Mouse (Mus musculus): ENCODE measurements around the gene Krtap4-16. TPM values are rescaled to one million over a fixed set of nuclear protein-coding genes. Genes with fewer than 3 reads are reported as not detected.
"Not testable (repeated sequence)": the region's sequence is repeated elsewhere in the genome, so short reads cannot be mapped to it uniquely, and the experiment has no call there.

The Krtap4-16 gene
- polyA plus RNA-seq (2012; rRNA removed): 0.07 and 0.08 TPM in 2 replicates

- DNase-seq (ENCODE audit: low spot score): no peak
These were observed at the start of gene Krtap4-16 for GRCm38 (mm10) chr11:99851508-99851907. Krtap4-16 (minus strand) TSS chr11:99851608.

- DNase-seq (ENCODE audit: low spot score): not testable (repeated sequence)
These were observed 27.5 kb upstream of the Krtap4-16 start, which contains the start of gene Gm11567 for GRCm38 (mm10) chr11:99878887-99879286. Gm11567 (plus strand) TSS chr11:99879187.

GRCm38 (mm10) chr11:99873089-99873488 is 21.7 kb upstream of the Krtap4-16 start, which contains the start of gene Krtap9-1:
Krtap9-1 (plus strand) TSS chr11:99873389.
- not testable (repeated sequence) for DNase-seq (ENCODE audit: low spot score)

- DNase-seq (ENCODE audit: low spot score): not testable (repeated sequence)
These were observed 12.8 kb upstream of the Krtap4-16 start, which contains the start of gene Gm11559 for GRCm38 (mm10) chr11:99864176-99864575. Gm11559 (plus strand) TSS chr11:99864476.

- DNase-seq (ENCODE audit: low spot score): no peak
These were observed 7.4 kb upstream of the Krtap4-16 start for GRCm38 (mm10) chr11:99858761-99859160.

DNA sequence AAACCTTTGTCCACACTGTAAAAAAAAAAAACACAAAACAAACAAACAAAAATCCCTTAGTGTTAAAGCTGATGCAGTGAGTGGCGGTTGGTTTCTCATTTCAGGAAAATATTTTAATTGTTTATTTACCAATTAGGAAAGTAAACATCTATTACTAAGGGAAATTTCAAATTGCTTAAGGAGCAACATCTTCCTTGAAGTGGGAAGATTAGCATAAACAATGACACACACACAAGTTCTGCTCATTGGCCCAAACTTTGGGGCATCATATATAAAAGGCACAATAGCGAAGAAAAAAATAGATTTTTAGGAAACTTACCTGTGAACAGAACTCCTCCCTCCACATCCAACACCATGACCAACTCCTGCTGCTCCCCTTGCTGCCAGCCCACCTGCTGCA is 6.2 kb upstream of the Krtap4-16 start, which contains the start of gene Gm11568:
TSS of gene Gm11568 (plus strand) at position 301 of the 400 bp plus-strand sequence.
- DNase-seq (ENCODE audit: low spot score): no peak

- no peak for DNase-seq (ENCODE audit: low spot score)
These were observed 2.7 kb upstream of the Krtap4-16 start for GRCm38 (mm10) chr11:99854121-99854520.

DNA sequence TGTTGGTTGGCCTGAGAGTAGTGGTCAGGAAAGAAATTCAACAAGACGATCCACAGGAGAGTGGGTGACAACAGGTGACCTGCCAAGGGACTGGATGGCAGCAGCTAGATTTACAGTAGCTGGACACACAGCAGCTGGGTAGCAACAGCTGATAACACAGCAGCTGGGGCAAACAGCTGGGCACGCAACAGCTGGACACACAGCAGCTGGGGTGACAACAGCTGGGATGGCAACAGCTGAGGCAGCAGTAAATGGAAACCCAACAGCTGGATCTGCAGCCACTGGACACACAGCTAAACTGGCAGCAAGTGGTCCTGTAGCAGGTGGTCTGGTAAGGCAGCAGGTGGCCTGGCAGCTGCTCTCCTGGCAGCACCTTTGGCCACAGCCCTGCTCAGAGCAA is 4.7 kb downstream of the Krtap4-16 start:
- no peak for DNase-seq (ENCODE audit: low spot score)

GRCm38 (mm10) chr11:99842185-99842584 is 9.2 kb downstream of the Krtap4-16 start:
- no peak for DNase-seq (ENCODE audit: low spot score)

DNA sequence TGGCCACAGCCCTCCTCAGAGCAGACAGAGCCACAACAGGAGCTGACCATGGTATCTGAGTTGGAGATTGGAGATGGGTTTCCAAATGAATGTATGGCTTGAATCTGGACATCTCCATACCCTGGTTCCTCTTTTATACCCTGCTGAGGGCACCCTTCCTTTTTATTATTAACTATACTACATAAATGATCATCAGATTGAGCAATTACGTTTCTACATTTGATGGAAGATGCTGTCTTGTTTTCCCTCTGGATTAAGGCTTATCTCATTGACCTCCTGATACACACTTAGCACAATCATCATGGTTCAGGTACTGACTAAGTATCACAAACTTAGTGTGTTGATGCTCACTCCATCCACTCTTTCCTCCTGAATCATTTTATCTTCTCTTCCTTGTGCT is 13.4 kb downstream of the Krtap4-16 start, which contains the start of gene 2300003K06Rik:
TSS of gene 2300003K06Rik (minus strand) at position 101 of the 400 bp plus-strand sequence.
- DNase-seq (ENCODE audit: low spot score): no peak

DNA sequence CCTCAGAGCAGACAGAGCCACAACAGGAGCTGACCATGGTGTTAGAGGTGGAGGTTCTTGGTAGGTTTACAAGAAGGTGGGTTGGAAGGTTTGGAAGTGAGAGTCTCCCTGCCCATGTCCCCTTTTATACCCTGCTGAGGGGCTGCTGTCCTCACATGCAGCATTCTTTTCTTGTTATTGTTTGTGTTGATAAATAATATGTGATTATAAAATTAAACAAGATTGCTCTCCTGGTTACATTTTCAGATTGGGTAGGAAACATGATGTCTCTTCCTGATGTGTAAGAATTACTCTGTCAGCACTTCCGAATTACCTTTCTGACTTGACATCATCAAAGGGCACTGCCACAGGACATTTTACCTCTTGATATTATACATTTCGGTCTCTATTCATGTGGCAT is 35.8 kb downstream of the Krtap4-16 start, which contains the start of gene Gm11564:
TSS of gene Gm11564 (minus strand) at position 101 of the 400 bp plus-strand sequence.
- not testable (repeated sequence) for DNase-seq (ENCODE audit: low spot score)

GRCm38 (mm10) chr11:99809792-99810191 is 41.6 kb downstream of the Krtap4-16 start, which contains the start of gene Krtap4-13:
Krtap4-13 (minus strand) TSS chr11:99809892.
- DNase-seq (ENCODE audit: low spot score): not testable (repeated sequence)

GRCm38 (mm10) chr11:99804346-99804745 is 47.1 kb downstream of the Krtap4-16 start, which contains the start of gene Gm11554:
Gm11554 (minus strand) TSS chr11:99804446.
- DNase-seq (ENCODE audit: low spot score): not testable (repeated sequence)

Other genes with a start within 250 kb of the Krtap4-16 start
- gene Gm11938, start 248.3 kb downstream of the Krtap4-16 start, polyA plus RNA-seq (2012; rRNA removed): not detected in 2 replicates
- gene Gm11937, start 241.4 kb downstream of the Krtap4-16 start, polyA plus RNA-seq (2012; rRNA removed): not detected in 2 replicates
- gene Krtap2-4, start 236.8 kb downstream of the Krtap4-16 start, polyA plus RNA-seq (2012; rRNA removed): not detected in 2 replicates
- gene Gm11562, start 231.2 kb downstream of the Krtap4-16 start, polyA plus RNA-seq (2012; rRNA removed): 0.18 TPM in 1 of 2 replicates, not detected in the other
- gene Krtap4-1, start 223.4 kb downstream of the Krtap4-16 start, polyA plus RNA-seq (2012; rRNA removed): not detected in 2 replicates
- gene Krtap4-2, start 216.5 kb downstream of the Krtap4-16 start, polyA plus RNA-seq (2012; rRNA removed): not detected in 2 replicates
- not detected in 2 replicates for gene Krtap4-7, start 207.5 kb downstream of the Krtap4-16 start, polyA plus RNA-seq (2012; rRNA removed)
- not detected in 2 replicates for gene Gm11555, start 201.4 kb downstream of the Krtap4-16 start, polyA plus RNA-seq (2012; rRNA removed)
- not detected in 2 replicates for gene Gm11563, start 192.6 kb downstream of the Krtap4-16 start, polyA plus RNA-seq (2012; rRNA removed)
- gene Krtap4-6, start 185.6 kb downstream of the Krtap4-16 start, polyA plus RNA-seq (2012; rRNA removed): not detected in 2 replicates
- not detected in 2 replicates for gene Gm14190, start 160.9 kb downstream of the Krtap4-16 start, polyA plus RNA-seq (2012; rRNA removed)
- not detected in 2 replicates for gene Gm14180, start 117.3 kb downstream of the Krtap4-16 start, polyA plus RNA-seq (2012; rRNA removed)
- not detected in 2 replicates for gene Gm11595, start 78.7 kb downstream of the Krtap4-16 start, polyA plus RNA-seq (2012; rRNA removed)
- not detected in 2 replicates for gene Krtap4-8, start 70.9 kb downstream of the Krtap4-16 start, polyA plus RNA-seq (2012; rRNA removed)
- gene Krtap4-9, start 66.4 kb downstream of the Krtap4-16 start, polyA plus RNA-seq (2012; rRNA removed): not detected in 2 replicates
- 0.06 TPM in 1 of 2 replicates, not detected in the other for gene Gm11596, start 58.1 kb downstream of the Krtap4-16 start, polyA plus RNA-seq (2012; rRNA removed)
- gene Gm11569, start 52.7 kb downstream of the Krtap4-16 start, polyA plus RNA-seq (2012; rRNA removed): 0.08 TPM in 1 of 2 replicates, not detected in the other
- not detected in 2 replicates for gene Gm11554, start 47.2 kb downstream of the Krtap4-16 start, polyA plus RNA-seq (2012; rRNA removed)
- gene Krtap4-13, start 41.7 kb downstream of the Krtap4-16 start, polyA plus RNA-seq (2012; rRNA removed): 0.18 and 0.24 TPM in 2 replicates
- not detected in 2 replicates for gene Gm11564, start 35.9 kb downstream of the Krtap4-16 start, polyA plus RNA-seq (2012; rRNA removed)
- gene 2300003K06Rik, start 13.5 kb downstream of the Krtap4-16 start, polyA plus RNA-seq (2012; rRNA removed): not detected in 2 replicates
- not detected in 2 replicates for gene Gm11568, start 6.3 kb upstream of the Krtap4-16 start, polyA plus RNA-seq (2012; rRNA removed)
- not detected in 2 replicates for gene Gm11559, start 12.9 kb upstream of the Krtap4-16 start, polyA plus RNA-seq (2012; rRNA removed)
- not detected in 2 replicates for gene Krtap9-1, start 21.8 kb upstream of the Krtap4-16 start, polyA plus RNA-seq (2012; rRNA removed)
- not detected in 2 replicates for gene Gm11567, start 27.6 kb upstream of the Krtap4-16 start, polyA plus RNA-seq (2012; rRNA removed)
- gene Krtap31-1, start 56.3 kb upstream of the Krtap4-16 start, polyA plus RNA-seq (2012; rRNA removed): not detected in 2 replicates
- gene Gm11565, start 63.1 kb upstream of the Krtap4-16 start, polyA plus RNA-seq (2012; rRNA removed): not detected in 2 replicates
- not detected in 2 replicates for gene Krtap31-2, start 84.7 kb upstream of the Krtap4-16 start, polyA plus RNA-seq (2012; rRNA removed)
- gene Krtap9-5, start 96.9 kb upstream of the Krtap4-16 start, polyA plus RNA-seq (2012; rRNA removed): not detected in 2 replicates
- not detected in 2 replicates for gene Krtap29-1, start 127.4 kb upstream of the Krtap4-16 start, polyA plus RNA-seq (2012; rRNA removed)
- not detected in 2 replicates for gene Krtap16-1, start 135.0 kb upstream of the Krtap4-16 start, polyA plus RNA-seq (2012; rRNA removed)
- not detected in 2 replicates for gene Krtap17-1, start 142.4 kb upstream of the Krtap4-16 start, polyA plus RNA-seq (2012; rRNA removed)
- gene Krt33a, start 164.6 kb upstream of the Krtap4-16 start, polyA plus RNA-seq (2012; rRNA removed): 0.04 and 0.11 TPM in 2 replicates
- not detected in 2 replicates for gene Krt33b, start 178.3 kb upstream of the Krtap4-16 start, polyA plus RNA-seq (2012; rRNA removed)
- not detected in 2 replicates for gene Krt34, start 189.9 kb upstream of the Krtap4-16 start, polyA plus RNA-seq (2012; rRNA removed)
- gene Krt31, start 198.9 kb upstream of the Krtap4-16 start, polyA plus RNA-seq (2012; rRNA removed): not detected in 2 replicates
- gene Krt32, start 236.6 kb upstream of the Krtap4-16 start, polyA plus RNA-seq (2012; rRNA removed): not detected in 2 replicates
- gene Krt35, start 244.6 kb upstream of the Krtap4-16 start, polyA plus RNA-seq (2012; rRNA removed): 0.04 and 0.06 TPM in 2 replicates

Measured in urinary bladder, adult 2 months (tissue).